Mouse (Mus musculus): ENCODE data around the gene 1700010B08Rik. TPM values are rescaled to one million over a fixed set of nuclear protein-coding genes. Genes with fewer than 3 reads are reported as not detected.

Gene 1700010B08Rik
- polyA plus RNA-seq (2017; shearing (Covaris generic)): not detected

GRCm38 (mm10) chr2:173719115-173719514 is at the start of gene 1700010B08Rik:
Gene 1700010B08Rik, plus strand, starts transcription at chr2:173719415.

GRCm38 (mm10) chr2:173737222-173737989 is 18.2 kb downstream of the 1700010B08Rik start, which contains the start of gene Vapb:
Gene Vapb, plus strand, starts transcription at chr2:173737511.

Other genes starting within 250 kb of the 1700010B08Rik start
- gene 1700021F07Rik, start 196.8 kb upstream of the 1700010B08Rik start, polyA plus RNA-seq (2017; shearing (Covaris generic)): not detected
- gene Ankrd60, start 141.1 kb upstream of the 1700010B08Rik start, polyA plus RNA-seq (2017; shearing (Covaris generic)): not detected
- 10 to 100 TPM; 43.4 to 46.9 TPM for gene Rab22a, start 59.7 kb upstream of the 1700010B08Rik start, polyA plus RNA-seq (2017; shearing (Covaris generic))
- 10 to 100 TPM; 51.5 to 53.2 TPM for gene Vapb, start 18.1 kb downstream of the 1700010B08Rik start, polyA plus RNA-seq (2017; shearing (Covaris generic))

All from activated CD4-positive, CD25-positive, alpha-beta regulatory T cell (primary cell).